Mouse (Mus musculus) midbrain, embryonic 13.5 days (tissue): ENCODE results near the gene Asb1. TPM values are rescaled to one million over a fixed set of nuclear protein-coding genes. Genes with fewer than 3 reads are reported as not detected.

Source experiments
- ATAC-seq: fragments of 200-750 bp; cut with Nextera tagmentation; 2 replicates; pipeline ENCODE4 v1.8.0; 2017; ENCODE audit warnings: mild to moderate bottlenecking, moderate TSS enrichment, moderate library complexity
- H3K27ac ChIP-seq: fragments of 300-500 bp; sonication (generic); 2 replicates; pipeline ENCODE4 v1.5.1; 2015; ENCODE audit warnings: inconsistent platforms, mild to moderate bottlenecking, moderate library complexity
- H3K27me3 ChIP-seq: fragments of 300-500 bp; sonication (generic); 2 replicates; pipeline ENCODE4 v1.6.1; 2015; ENCODE audit warnings: mild to moderate bottlenecking, inconsistent platforms
- H3K36me3 ChIP-seq: fragments of 300-500 bp; sonication (generic); 2 replicates; pipeline ENCODE4 v1.6.1; 2015; ENCODE audit warnings: mild to moderate bottlenecking, inconsistent platforms
- H3K4me1 ChIP-seq: fragments of 300-500 bp; sonication (generic); replicated peaks from 2 replicates; pipeline ENCODE4 v1.6.1; 2015; ENCODE audit warnings: inconsistent platforms
- H3K4me2 ChIP-seq: fragments of 300-500 bp; sonication (generic); replicated peaks from 2 replicates; pipeline ENCODE4 v1.6.1; 2015; ENCODE audit warnings: moderate library complexity, mild to moderate bottlenecking, inconsistent platforms
- H3K4me3 ChIP-seq: fragments of 300-500 bp; sonication (generic); replicated peaks from 2 replicates; pipeline ENCODE4 v1.5.1; 2015; ENCODE audit warnings: mild to moderate bottlenecking, inconsistent platforms
- H3K9ac ChIP-seq: fragments of 300-500 bp; sonication (generic); replicated peaks from 2 replicates; pipeline ENCODE4 v1.6.1; 2015; ENCODE audit warnings: mild to moderate bottlenecking, inconsistent platforms
- H3K9me3 ChIP-seq: fragments of 300-500 bp; sonication (generic); 2 replicates; pipeline ENCODE4 v1.6.1; 2016; ENCODE audit warnings: mild to moderate bottlenecking, inconsistent platforms
- WGBS: fragments of 180-500 bp; shearing (Covaris S2); methylation state at CpG from one replicate; pipeline ENCODE4 v1.1.7; 2015; 5-methylcytosine and 5-hydroxymethylcytosine counted together
- polyA plus RNA-seq: library from polyadenylated mRNA; unstranded; fragments of >200 nt; fragmentation: Nextera tagmentation; extraction: Ambion mirVana; gene quantifications from 2 replicates; pipeline ENCODE4 v1.2.1, GENCODE M21; 2015

The Asb1 gene
- 10.9 TPM in 2 replicates for polyA plus RNA-seq

DNA sequence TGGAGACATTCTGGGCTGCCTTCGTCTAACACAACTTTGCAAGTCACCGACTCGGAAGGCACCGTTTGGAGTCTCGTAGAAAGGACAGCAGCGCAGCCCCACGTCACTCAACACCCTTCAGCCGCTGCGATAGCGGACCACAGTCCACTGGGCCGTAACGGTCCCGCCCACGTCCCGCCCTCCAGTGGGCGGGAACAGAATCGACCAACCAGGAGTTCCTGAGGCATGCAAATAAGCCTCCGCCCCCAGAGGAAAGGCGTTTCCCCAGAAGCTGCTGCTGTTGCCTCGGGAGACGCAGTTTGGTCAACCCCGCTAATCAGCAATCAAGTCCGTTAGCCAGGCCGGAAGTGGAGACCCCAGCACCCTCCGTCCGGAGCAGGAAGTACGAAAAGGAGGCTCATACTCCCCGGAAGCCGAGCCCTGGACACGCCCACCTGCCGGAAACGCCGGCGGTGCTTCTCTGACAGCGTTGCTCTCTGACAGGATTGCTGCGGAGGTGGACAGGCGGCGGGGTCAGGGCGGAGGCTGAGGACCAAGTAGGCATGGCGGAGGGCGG, at the start of gene Asb1:
TSS of gene Asb1 (plus strand) at position 274 of the 556 bp plus-strand sequence.
- Histone ChIP-seq H3K4me3 (peak within 1 kb of the TSS; percentile 81), H3K36me3 (peaks cover 13% of the 10 kb centered on the region), H3K27me3 (peaks cover 28% of the 10 kb centered on the region), H3K27ac (peak within 1 kb of the TSS; percentile 66; the same call in 1 of the 2 replicates), H3K9me3 (no peaks in the 10 kb centered on the region), H3K4me2 (peak within 1 kb of the TSS; percentile 94), H3K9ac (peak within 1 kb of the TSS; percentile 85), H3K4me1 (peaks cover 21% of the 10 kb centered on the region)
- under 1% methylated on average over 41 of the region's 41 CpGs for WGBS
- ATAC-seq: peak; percentile 97

DNA sequence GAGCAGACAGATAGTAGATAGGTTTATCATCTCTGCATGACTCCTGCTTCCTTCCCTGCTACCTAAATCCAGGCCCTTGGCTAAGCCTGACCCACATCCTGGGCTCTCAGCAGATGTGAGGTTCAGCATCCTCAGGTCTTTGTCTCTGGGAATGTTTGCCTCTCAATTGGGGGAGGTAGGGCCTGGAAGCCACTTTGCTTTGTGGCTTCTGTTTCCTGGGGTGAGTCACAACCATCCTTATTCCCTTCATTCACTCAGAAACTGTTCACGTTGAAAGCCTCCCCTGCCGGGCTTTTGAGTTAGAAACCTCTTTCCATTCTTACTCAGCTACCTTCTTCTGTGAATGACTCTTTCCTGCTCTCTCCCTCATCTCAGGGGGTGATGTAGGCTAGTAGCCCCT, 47.6 kb upstream of the Asb1 start:
- Histone ChIP-seq H3K9me3 (no peaks in the 10 kb centered on the region), H3K36me3 (no peaks in the 10 kb centered on the region), H3K27me3 (peaks cover 7% of the 10 kb centered on the region), H3K4me3 (no peak overlapping the region), H3K27ac (no peak overlapping the region), H3K4me1 (peaks cover 25% of the 10 kb centered on the region), H3K4me2 (no peak overlapping the region), H3K9ac (no peak overlapping the region)
- no peak for ATAC-seq
- 7% methylated on average over 2 of the region's 2 CpGs for WGBS

DNA sequence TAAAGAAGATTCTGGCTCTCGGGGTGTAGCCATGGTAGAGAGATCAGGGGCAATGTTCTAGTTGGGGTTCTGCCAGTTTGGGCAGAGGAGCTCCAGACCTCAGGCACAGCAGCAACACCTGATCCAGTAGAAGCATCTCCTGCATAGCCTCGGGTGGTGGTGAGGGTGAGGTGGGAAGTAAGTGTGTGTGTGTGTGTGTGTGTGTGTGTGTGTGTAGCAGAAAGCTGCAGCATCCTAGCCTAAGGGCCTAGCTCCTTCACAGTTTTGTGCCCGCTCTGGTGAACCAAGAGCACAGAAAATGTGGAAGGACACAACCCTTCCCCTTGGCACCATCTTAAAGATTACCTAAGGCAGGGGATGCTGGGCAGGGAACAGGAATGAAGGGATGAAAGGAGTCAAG, 46.4 kb upstream of the Asb1 start:
- Histone ChIP-seq H3K4me1 (peaks cover 25% of the 10 kb centered on the region), H3K27ac (no peak overlapping the region), H3K36me3 (peaks cover 3% of the 10 kb centered on the region; the same call in 1 of the 2 replicates), H3K9me3 (no peaks in the 10 kb centered on the region), H3K4me2 (peak overlapping the region; percentile 92), H3K9ac (peak overlapping the region; percentile 92; the same call in 1 of the 2 replicates), H3K27me3 (peaks cover 6% of the 10 kb centered on the region; the same call in 1 of the 2 replicates), H3K4me3 (peak overlapping the region; percentile 91)
- 51% methylated on average over 3 of the region's 3 CpGs for WGBS
- ATAC-seq: peak; percentile 55

DNA sequence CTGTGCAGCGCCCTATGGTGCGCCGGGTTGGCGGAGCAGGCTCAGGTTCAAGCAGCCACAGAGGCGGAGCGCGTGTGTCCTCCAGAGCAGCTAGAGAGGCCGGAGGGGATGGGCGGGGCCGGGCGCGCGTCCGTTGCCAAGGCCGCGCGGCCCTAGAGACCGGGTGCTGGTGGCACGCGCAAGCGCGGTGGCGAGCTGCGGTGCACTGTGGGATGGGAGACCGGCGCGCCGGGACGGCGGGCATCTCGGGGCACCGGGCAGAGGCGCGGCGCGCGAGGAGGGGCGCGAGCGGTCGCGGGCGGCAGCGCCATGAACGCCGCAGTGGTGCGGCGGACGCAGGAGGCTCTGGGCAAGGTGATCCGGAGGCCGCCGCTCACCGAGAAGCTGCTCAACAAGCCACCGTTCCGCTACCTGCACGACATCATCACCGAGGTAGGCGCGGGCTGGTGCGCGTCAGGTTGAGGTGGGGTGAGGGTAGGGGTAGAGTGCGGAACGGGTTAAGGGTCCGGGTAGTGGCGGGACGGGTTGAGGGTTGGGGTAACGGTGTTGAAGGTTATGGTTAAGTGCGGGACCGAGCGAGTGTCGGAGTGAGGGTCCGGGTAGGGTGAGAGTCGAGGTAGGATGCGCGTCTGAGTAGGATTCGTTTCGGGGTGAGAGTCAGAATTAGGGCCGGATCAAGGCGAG, 45.7 kb upstream of the Asb1 start, which contains the start of gene Traf3ip1:
TSS of gene Traf3ip1 (plus strand) at position 191 of the 684 bp plus-strand sequence.
- Histone ChIP-seq H3K27me3 (peaks cover 6% of the 10 kb centered on the region; the same call in 1 of the 2 replicates), H3K4me3 (peak within 1 kb of the TSS; percentile 91), H3K27ac (no peak within 1 kb of the TSS), H3K4me1 (peaks cover 25% of the 10 kb centered on the region), H3K9ac (peak within 1 kb of the TSS; percentile 92), H3K4me2 (peak within 1 kb of the TSS; percentile 92), H3K36me3 (peaks cover 7% of the 10 kb centered on the region; the same call in 1 of the 2 replicates), H3K9me3 (no peaks in the 10 kb centered on the region)
- WGBS: under 1% methylated on average over 79 of the region's 79 CpGs
- peak; percentile 98 for ATAC-seq

DNA sequence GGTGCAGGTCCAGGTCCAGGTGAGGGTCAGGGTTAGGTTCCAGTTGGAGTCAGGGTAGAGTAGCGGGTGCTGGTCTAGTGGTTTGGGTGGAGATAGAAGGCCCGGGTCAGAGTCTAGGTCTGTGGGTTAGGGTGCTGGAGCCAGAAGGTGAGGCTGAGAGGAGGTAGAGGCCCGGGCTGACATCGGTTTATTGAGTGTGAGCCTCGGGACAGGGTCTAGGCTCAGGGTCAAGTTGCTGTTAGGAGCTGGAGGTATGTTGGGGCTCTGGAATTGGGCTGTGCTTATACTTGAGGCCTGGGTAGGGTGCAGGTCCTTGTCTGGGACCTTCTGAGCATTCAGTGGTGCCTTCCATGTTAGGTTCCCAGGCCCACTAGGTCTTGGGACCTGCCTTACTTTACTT, 45.0 kb upstream of the Asb1 start:
- H3K4me3 ChIP-seq: peak overlapping the region; percentile 91
- peak; percentile 21; the same call in 1 of the 2 replicates for ATAC-seq
- peak overlapping the region; percentile 92 for H3K4me2 ChIP-seq
- no peaks in the 10 kb centered on the region for H3K9me3 ChIP-seq
- 41% methylated on average over 5 of the region's 5 CpGs for WGBS
- H3K36me3 ChIP-seq: peaks cover 13% of the 10 kb centered on the region
- H3K27ac ChIP-seq: no peak overlapping the region
- H3K27me3 ChIP-seq: peaks cover 6% of the 10 kb centered on the region; the same call in 1 of the 2 replicates
- H3K4me1 ChIP-seq: peaks cover 25% of the 10 kb centered on the region
- peak overlapping the region; percentile 92 for H3K9ac ChIP-seq

DNA sequence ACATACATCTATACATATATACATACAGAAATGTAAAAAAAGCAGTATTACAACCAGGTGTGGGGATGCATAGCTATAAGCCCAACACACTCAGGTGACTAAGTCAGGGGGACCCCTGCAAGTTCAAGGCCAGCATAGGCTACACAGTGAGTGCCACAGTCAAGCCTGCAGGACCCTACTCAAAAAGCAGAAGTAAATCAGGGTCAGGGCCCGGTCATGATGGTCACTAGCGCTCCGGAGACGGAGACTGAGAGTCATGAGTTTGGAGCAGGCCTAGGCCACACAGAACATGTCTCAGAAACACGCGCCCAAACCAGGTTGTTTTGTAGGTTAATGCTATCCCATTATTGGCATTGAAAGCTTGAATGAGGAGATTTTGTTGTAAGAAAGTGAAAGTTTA, 41.8 kb upstream of the Asb1 start:
- ATAC-seq: no peak
- no peak overlapping the region for H3K4me2 ChIP-seq
- H3K36me3 ChIP-seq: peaks cover 44% of the 10 kb centered on the region
- peaks cover 25% of the 10 kb centered on the region for H3K4me1 ChIP-seq
- H3K9me3 ChIP-seq: no peaks in the 10 kb centered on the region
- H3K4me3 ChIP-seq: no peak overlapping the region
- H3K27ac ChIP-seq: no peak overlapping the region
- no peak overlapping the region for H3K9ac ChIP-seq
- peaks cover 2% of the 10 kb centered on the region; the same call in 1 of the 2 replicates for H3K27me3 ChIP-seq
- WGBS: 92% methylated on average over 6 of the region's 6 CpGs

DNA sequence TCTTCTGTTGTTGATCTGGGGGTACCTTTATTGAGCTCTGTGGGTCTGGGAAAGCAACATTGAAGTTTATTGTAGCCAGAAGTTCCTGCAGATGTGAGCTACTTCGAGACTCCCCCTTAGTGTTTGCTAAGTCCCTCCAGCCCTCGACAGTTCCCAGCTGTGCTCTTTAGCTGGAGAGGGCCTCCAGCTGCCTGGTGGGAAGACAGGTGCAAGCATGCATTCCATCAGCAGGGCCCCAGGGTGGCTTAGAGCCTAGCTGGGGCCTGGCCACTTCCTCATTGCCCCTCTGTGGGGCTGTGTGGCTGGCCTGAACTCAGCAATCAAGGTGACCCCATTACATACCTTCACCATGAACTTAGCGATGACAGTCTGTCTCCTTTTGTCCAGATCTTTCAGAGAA, 35.7 kb upstream of the Asb1 start:
- Histone ChIP-seq H3K9me3 (no peaks in the 10 kb centered on the region), H3K4me3 (no peak overlapping the region), H3K4me2 (no peak overlapping the region), H3K4me1 (no peaks in the 10 kb centered on the region), H3K27me3 (no peaks in the 10 kb centered on the region), H3K36me3 (peaks cover 85% of the 10 kb centered on the region), H3K27ac (no peak overlapping the region), H3K9ac (no peak overlapping the region)
- ATAC-seq: no peak
- WGBS: 81% methylated on average over 3 of the region's 3 CpGs

DNA sequence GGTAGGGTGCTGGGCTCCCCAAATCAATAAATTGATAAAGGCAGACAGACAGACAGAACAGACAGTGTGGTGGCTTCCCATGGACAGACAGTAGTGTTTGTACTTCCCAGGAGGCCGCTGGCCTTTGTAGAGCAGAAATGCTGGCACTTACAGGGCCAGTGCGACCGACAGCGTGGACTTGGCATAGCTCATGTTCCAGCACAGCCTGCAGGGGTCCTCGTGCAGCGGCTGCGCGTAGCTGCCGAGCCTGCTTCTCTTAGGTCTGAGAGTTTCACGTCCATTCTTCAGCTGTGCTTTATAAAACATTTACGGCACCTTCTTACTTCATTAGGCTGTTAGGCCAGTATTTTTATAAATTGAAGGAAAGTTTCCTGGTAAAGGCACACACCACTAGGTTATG, 25.4 kb upstream of the Asb1 start:
- no peak overlapping the region for H3K4me3 ChIP-seq
- H3K4me2 ChIP-seq: no peak overlapping the region
- no peak overlapping the region for H3K27ac ChIP-seq
- H3K9ac ChIP-seq: no peak overlapping the region
- H3K4me1 ChIP-seq: no peaks in the 10 kb centered on the region
- 83% methylated on average over 11 of the region's 11 CpGs for WGBS
- no peak for ATAC-seq
- H3K27me3 ChIP-seq: no peaks in the 10 kb centered on the region
- peaks cover 66% of the 10 kb centered on the region for H3K36me3 ChIP-seq
- no peaks in the 10 kb centered on the region for H3K9me3 ChIP-seq

DNA sequence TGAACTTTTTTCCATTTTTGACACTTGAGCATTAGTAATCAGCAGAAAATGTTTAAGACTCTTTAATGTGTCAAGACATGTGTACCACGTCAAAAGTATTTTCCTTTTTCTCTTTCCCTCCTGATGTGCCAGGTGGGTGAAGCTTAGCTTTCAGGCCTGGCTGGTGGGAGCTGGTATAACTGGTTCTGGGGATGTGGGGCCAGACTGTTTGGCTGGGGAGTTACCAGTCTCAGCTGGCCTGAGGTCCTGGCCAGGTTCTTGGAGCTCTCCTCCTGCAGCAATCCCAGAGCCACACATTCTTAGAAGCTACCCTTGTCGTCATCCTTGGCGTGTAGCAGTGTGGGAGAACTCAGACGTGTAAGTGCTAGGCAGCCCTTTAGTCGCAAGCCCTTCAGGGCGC, 24.7 kb upstream of the Asb1 start:
- H3K27me3 ChIP-seq: no peaks in the 10 kb centered on the region
- no peak overlapping the region for H3K4me3 ChIP-seq
- no peak overlapping the region for H3K4me2 ChIP-seq
- H3K4me1 ChIP-seq: no peaks in the 10 kb centered on the region
- no peak overlapping the region for H3K9ac ChIP-seq
- no peak overlapping the region for H3K27ac ChIP-seq
- H3K36me3 ChIP-seq: peaks cover 66% of the 10 kb centered on the region
- ATAC-seq: no peak
- WGBS: 92% methylated on average over 6 of the region's 6 CpGs
- H3K9me3 ChIP-seq: no peaks in the 10 kb centered on the region

DNA sequence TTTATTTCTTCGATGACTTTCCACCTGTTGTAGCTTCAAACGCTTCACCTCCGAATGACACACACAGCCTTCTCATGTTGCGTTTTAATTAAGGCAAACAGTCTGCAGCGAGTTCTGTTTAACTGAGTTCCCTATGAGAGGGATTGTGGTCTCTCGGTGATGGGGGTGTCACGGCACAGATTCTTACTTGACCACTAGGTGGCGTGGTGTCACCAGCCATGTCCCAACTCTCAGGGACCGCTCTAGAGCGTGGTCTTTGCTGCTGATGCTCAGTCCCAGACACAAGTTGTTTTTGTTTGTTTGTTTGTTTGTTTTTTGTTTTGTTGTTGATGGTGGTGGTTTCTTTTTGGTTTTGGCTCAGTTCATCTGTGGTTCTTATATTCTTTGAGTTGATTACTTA, 16.6 kb upstream of the Asb1 start:
- Histone ChIP-seq H3K4me2 (no peak overlapping the region), H3K27ac (no peak overlapping the region), H3K4me1 (no peaks in the 10 kb centered on the region), H3K36me3 (peaks cover 75% of the 10 kb centered on the region), H3K4me3 (no peak overlapping the region), H3K9me3 (no peaks in the 10 kb centered on the region), H3K27me3 (no peaks in the 10 kb centered on the region), H3K9ac (no peak overlapping the region)
- whole genome bisulfite sequencing: 18% methylated on average over 10 of the region's 10 CpGs
- ATAC-seq: peak; percentile 80

DNA sequence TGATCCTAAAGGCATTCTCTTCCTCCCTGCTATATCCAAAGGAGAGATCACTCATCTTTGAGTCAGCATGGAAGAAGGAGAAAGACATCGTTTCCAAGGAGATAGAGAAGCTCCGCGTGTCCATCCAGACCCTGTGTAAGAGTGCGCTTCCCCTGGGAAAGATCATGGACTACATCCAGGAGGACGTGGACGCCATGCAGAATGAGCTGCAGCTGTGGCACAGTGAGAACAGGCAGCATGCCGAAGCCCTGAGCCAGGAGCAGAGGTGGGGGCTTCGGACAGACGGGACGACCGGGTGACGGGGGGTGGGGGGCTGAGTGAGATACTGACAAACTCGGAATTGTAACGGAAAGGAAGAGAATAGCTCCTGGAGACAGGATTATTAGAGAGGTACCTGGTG, 14.5 kb upstream of the Asb1 start:
- no peak for ATAC-seq
- H3K9ac ChIP-seq: no peak overlapping the region
- H3K9me3 ChIP-seq: no peaks in the 10 kb centered on the region
- H3K4me3 ChIP-seq: no peak overlapping the region
- H3K36me3 ChIP-seq: peaks cover 73% of the 10 kb centered on the region
- no peaks in the 10 kb centered on the region for H3K27me3 ChIP-seq
- H3K27ac ChIP-seq: no peak overlapping the region
- 83% methylated on average over 14 of the region's 14 CpGs for WGBS
- H3K4me1 ChIP-seq: no peaks in the 10 kb centered on the region
- no peak overlapping the region for H3K4me2 ChIP-seq

DNA sequence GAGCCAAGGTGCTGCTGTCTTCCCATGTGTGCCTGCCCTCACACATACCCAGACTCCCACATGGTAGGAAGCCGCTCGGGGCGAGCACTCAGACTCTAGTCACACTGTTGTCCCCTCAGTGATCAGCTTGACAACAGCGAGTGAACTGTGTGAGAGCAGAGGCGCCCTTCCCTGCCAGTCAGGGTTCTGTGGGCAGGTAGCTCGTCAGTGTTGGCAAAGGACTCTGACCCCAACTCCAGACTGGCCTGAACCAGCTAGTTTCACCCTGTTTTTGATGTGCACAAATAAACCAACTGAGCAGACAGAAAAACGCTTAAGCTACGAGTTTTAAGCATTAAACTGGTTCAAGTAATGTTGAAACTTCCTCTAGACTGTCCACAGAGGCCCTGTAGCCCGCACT, 10.2 kb upstream of the Asb1 start:
- no peak overlapping the region for H3K27ac ChIP-seq
- H3K4me1 ChIP-seq: no peaks in the 10 kb centered on the region
- WGBS: 90% methylated on average over 9 of the region's 9 CpGs
- no peaks in the 10 kb centered on the region for H3K9me3 ChIP-seq
- no peaks in the 10 kb centered on the region for H3K27me3 ChIP-seq
- H3K36me3 ChIP-seq: peaks cover 61% of the 10 kb centered on the region
- no peak for ATAC-seq
- H3K4me2 ChIP-seq: no peak overlapping the region
- no peak overlapping the region for H3K4me3 ChIP-seq
- H3K9ac ChIP-seq: no peak overlapping the region
